ENCODE assay signal across 29 mouse cellular contexts in genomic region chr16:56611096-56611867, GRCm38 (mm10).
DNase-seq lines count a peak whose midpoint lies in the region; ATAC-seq and TF ChIP-seq lines count a peak whose summit lies in the region.
"Had no signal": no experiment of that assay in that cellular context is flagged by ENCODE, and none has a peak within 500 bp of the region (broad histone marks: within the 10 kb centered on the region; RNA-seq: fewer than 3 reads in every experiment).

No protein-coding gene starts in this region.

- H3K9ac ChIP-seq in forebrain, embryonic 14.5 days (ENCODE audit: low read length), result no peak overlapping the region
- no peak overlapping the region for H3K9ac ChIP-seq in midbrain, embryonic 13.5 days (replicated peaks)
- H3K9ac ChIP-seq: embryonic facial prominence, embryonic 13.5 days; forebrain, embryonic 13.5 days; hindbrain, embryonic 13.5 days; limb, embryonic 15.5 days; liver, embryonic 13.5 days had no signal

- TF ChIP-seq CTCF in left cerebral cortex, adult 2 months (IDR thresholded peaks at IDR 0.05), result no peak

- H3K4me3 ChIP-seq in forebrain, embryonic 10.5 days, result no peak overlapping the region
- no peak overlapping the region for H3K4me3 ChIP-seq in forebrain, embryonic 14.5 days (ENCODE audit: low read depth, low read length)
- H3K4me3 ChIP-seq in midbrain, embryonic 10.5 days, result no peak overlapping the region
- no peak overlapping the region for H3K4me3 ChIP-seq in midbrain, embryonic 13.5 days (replicated peaks)
- H3K4me3 ChIP-seq in left cerebral cortex, adult 2 months, result no peak overlapping the region
- H3K4me3 ChIP-seq: embryonic facial prominence, embryonic 13.5 days; erythroblast, embryonic 14.5 days; forebrain, embryonic 13.5 days; hindbrain, embryonic 13.5 days; limb, embryonic 10.5 days; limb, embryonic 15.5 days; liver, embryonic 13.5 days had no signal

- H3K27me3 ChIP-seq in forebrain, embryonic 10.5 days (ENCODE audit: poor library complexity, severe bottlenecking), result peaks cover 5% of the 10 kb centered on the region; the same call in 1 of the 2 replicates
- no peaks in the 10 kb centered on the region for H3K27me3 ChIP-seq in forebrain, embryonic 14.5 days (replicated peaks; ENCODE audit: control insufficient read depth, insufficient read depth, low read length)
- H3K27me3 ChIP-seq in midbrain, embryonic 10.5 days (ENCODE audit: low read depth, poor library complexity, severe bottlenecking), result no peaks in the 10 kb centered on the region
- H3K27me3 ChIP-seq in midbrain, embryonic 13.5 days, result no peaks in the 10 kb centered on the region
- H3K27me3 ChIP-seq: CH12.LX; embryonic facial prominence, embryonic 13.5 days; forebrain, embryonic 13.5 days; hindbrain, embryonic 13.5 days; limb, embryonic 15.5 days; liver, embryonic 13.5 days had no signal

- H3K9me3 ChIP-seq in forebrain, embryonic 10.5 days, result no peaks in the 10 kb centered on the region
- no peaks in the 10 kb centered on the region for H3K9me3 ChIP-seq in forebrain, embryonic 14.5 days (replicated peaks; ENCODE audit: control insufficient read depth, low read length)
- no peaks in the 10 kb centered on the region for H3K9me3 ChIP-seq in midbrain, embryonic 10.5 days (replicated peaks)
- H3K9me3 ChIP-seq in midbrain, embryonic 13.5 days, result no peaks in the 10 kb centered on the region
- H3K9me3 ChIP-seq: embryonic facial prominence, embryonic 13.5 days; forebrain, embryonic 13.5 days; hindbrain, embryonic 13.5 days; limb, embryonic 10.5 days; limb, embryonic 15.5 days; liver, embryonic 13.5 days had no signal

- WGBS in forebrain, embryonic 10.5 days, result 45% methylated on average over 10 of the region's 10 CpGs
- 42% methylated on average over 10 of the region's 10 CpGs for WGBS in forebrain, embryonic 14.5 days
- 50% methylated on average over 10 of the region's 10 CpGs for WGBS in midbrain, embryonic 10.5 days
- WGBS in midbrain, embryonic 13.5 days, result 31% methylated on average over 10 of the region's 10 CpGs

- ATAC-seq in forebrain, embryonic 14.5 days, result no peak
- no peak for ATAC-seq in midbrain, embryonic 13.5 days
- ATAC-seq: forebrain, embryonic 13.5 days; intestine, postnatal 0 days had no signal

- H3K4me1 ChIP-seq in forebrain, embryonic 10.5 days, result peaks cover 27% of the 10 kb centered on the region
- H3K4me1 ChIP-seq in forebrain, embryonic 14.5 days (ENCODE audit: control insufficient read depth, insufficient read depth, low read length), result no peaks in the 10 kb centered on the region
- peaks cover 22% of the 10 kb centered on the region for H3K4me1 ChIP-seq in midbrain, embryonic 10.5 days
- H3K4me1 ChIP-seq in midbrain, embryonic 13.5 days (replicated peaks), result peaks cover 10% of the 10 kb centered on the region
- H3K4me1 ChIP-seq: embryonic facial prominence, embryonic 13.5 days; forebrain, embryonic 13.5 days; hindbrain, embryonic 13.5 days; limb, embryonic 10.5 days; limb, embryonic 15.5 days; liver, embryonic 13.5 days had no signal

- peak overlapping the region; percentile 36; the same call in 1 of the 2 replicates for H3K27ac ChIP-seq in forebrain, embryonic 10.5 days
- no peak overlapping the region for H3K27ac ChIP-seq in forebrain, embryonic 14.5 days (ENCODE audit: low read depth, low read length)
- H3K27ac ChIP-seq in midbrain, embryonic 10.5 days (replicated peaks), result peak overlapping the region; percentile 71
- H3K27ac ChIP-seq in midbrain, embryonic 13.5 days, result no peak overlapping the region
- H3K27ac ChIP-seq in left cerebral cortex, adult 2 months, result no peak overlapping the region
- H3K27ac ChIP-seq: embryonic facial prominence, embryonic 13.5 days; forebrain, embryonic 13.5 days; hindbrain, embryonic 13.5 days; limb, embryonic 10.5 days; limb, embryonic 15.5 days; liver, embryonic 13.5 days; macrophage; stomach, postnatal 0 days had no signal

- no peak overlapping the region for H3K4me2 ChIP-seq in forebrain, embryonic 14.5 days (ENCODE audit: low read length)
- no peak overlapping the region for H3K4me2 ChIP-seq in midbrain, embryonic 13.5 days (replicated peaks)
- H3K4me2 ChIP-seq: embryonic facial prominence, embryonic 13.5 days; forebrain, embryonic 13.5 days; hindbrain, embryonic 13.5 days; limb, embryonic 15.5 days; liver, embryonic 13.5 days had no signal

- DNase-seq in adrenal gland, adult (ENCODE audit: inconsistent age in 2 of 2, low spot score in 1 of 2), result peak; percentile 5 to 21
- no peak for DNase-seq in adrenal gland, adult 18-20 months (ENCODE audit: low spot score in 2 of 2)
- no peak for DNase-seq in forebrain, embryonic 10.5 days (ENCODE audit: extremely low spot score, low spot score)
- DNase-seq in forebrain, embryonic 14.5 days (ENCODE audit: low spot score), result no peak
- peak; percentile 26 for DNase-seq in midbrain, embryonic 10.5 days (ENCODE audit: low spot score)
- peak; percentile 5 for DNase-seq in ZHBTc4 (ENCODE audit: low read depth, low spot score)
- no peak for DNase-seq in left cerebral cortex, adult 2 months (ENCODE audit: extremely low spot score in 1 of 2, low spot score in 2 of 2)
- DNase-seq: adrenal gland, postnatal 25 days; cerebellum, adult 18-20 months; cerebellum, postnatal 10 days; heart, postnatal 14 days; kidney, adult 9 months; kidney, postnatal 10 days; layer of hippocampus, postnatal 36 days; liver, embryonic 13.5 days; lung, adult 2 months; lung, postnatal 10 days; right cerebral cortex, postnatal 4 days had no signal

- H3K36me3 ChIP-seq in forebrain, embryonic 10.5 days (replicated peaks), result no peaks in the 10 kb centered on the region
- H3K36me3 ChIP-seq in forebrain, embryonic 14.5 days (ENCODE audit: control insufficient read depth, insufficient read depth, low read length), result no peaks in the 10 kb centered on the region
- H3K36me3 ChIP-seq in midbrain, embryonic 10.5 days, result no peaks in the 10 kb centered on the region
- H3K36me3 ChIP-seq in midbrain, embryonic 13.5 days, result no peaks in the 10 kb centered on the region
- H3K36me3 ChIP-seq: embryonic facial prominence, embryonic 13.5 days; hindbrain, embryonic 13.5 days; limb, embryonic 10.5 days; limb, embryonic 15.5 days; liver, embryonic 13.5 days had no signal

- intact Hi-C loops in left cerebral cortex, adult 2 months (cut with DNase I), result loop anchor here (5.0 kb wide), 1 partner anchor 224 kb away; no protein-coding TSS in a partner anchor

Comparison
In these comparisons a context has a peak if more than half of its experiments do, and no peak if none do; other contexts are left out.
1. DNase-seq: peak in adrenal gland, adult (2 of 2), midbrain, embryonic 10.5 days (single experiment) and ZHBTc4 (single experiment); none in adrenal gland, adult 18-20 months (0 of 2), forebrain, embryonic 10.5 days (single experiment), forebrain, embryonic 14.5 days (single experiment) and left cerebral cortex, adult 2 months (0 of 2).
2. H3K27ac ChIP-seq: peak in forebrain, embryonic 10.5 days (single experiment) and midbrain, embryonic 10.5 days (single experiment); none in forebrain, embryonic 14.5 days (single experiment), midbrain, embryonic 13.5 days (single experiment) and left cerebral cortex, adult 2 months (single experiment).